Mouse (Mus musculus): Measurements from ENCODE around the gene Fanca. TPM values are rescaled to one million over a fixed set of nuclear protein-coding genes. Genes with fewer than 3 reads are reported as not detected.

Fanca gene
- polyA plus RNA-seq, 1 experiment from 2014 or later, result 18.7 TPM

DNA sequence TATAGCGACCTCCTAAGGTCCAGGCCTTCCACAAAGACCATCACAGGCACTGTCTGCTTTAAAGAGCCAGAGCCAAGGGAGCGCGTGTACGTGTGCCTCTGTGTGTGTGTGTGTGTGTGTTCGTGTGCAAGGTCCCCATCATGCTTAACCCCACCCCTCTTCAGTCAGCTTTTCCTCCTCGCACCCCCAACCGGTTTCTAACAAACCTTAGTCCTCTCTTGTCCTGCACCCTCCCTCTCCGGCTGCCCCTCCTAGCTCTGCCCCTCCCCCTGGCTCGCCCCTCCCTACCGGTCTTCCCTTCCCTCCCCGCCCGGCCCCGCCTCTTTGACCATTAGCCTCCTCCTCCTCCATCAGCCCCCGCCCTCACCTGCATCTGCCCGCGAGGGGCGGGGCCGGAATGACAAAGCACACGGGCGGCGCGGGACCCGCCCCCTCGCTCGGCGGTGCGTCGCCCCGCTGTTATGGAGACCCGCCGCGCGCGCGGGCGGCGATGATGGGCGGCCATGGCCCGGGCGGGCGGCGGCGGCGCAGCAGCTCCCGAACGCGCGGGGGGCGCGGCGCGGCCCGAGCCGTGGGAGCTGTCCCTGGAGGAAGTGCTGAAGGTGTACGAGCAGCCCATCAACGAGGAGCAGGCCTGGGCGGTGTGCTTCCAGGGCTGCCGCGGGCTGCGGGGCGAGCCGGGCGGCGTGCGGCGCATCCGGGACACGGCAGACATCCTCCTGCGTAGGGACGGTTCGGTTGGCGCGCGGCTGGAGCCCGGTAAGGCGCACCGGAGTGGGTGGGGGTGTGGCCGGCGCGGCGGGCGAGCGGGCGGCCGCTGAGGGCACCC is 14.1 kb upstream of the Fanca start, which contains the start of gene Spire2:
Spire2 (plus strand) TSS at position 452 of the 829 bp plus-strand sequence.
- ATAC-seq (replicated peaks; ENCODE audit: low FRiP score, low read depth), result peak; percentile 81
- Histone ChIP-seq H3K9ac (ENCODE audit: low read depth, low read length) (peak within 1 kb of the TSS; percentile 39; the same call in 1 of the 2 replicates), H3K9me3 (replicated peaks; ENCODE audit: low read length) (no peaks in the 10 kb centered on the region), H3K27ac (no peak within 1 kb of the TSS), H3K4me3 (replicated peaks; ENCODE audit: low read depth, low read length) (peak within 1 kb of the TSS; percentile 39), H3K36me3 (ENCODE audit: insufficient read depth, low read length) (no peaks in the 10 kb centered on the region), H3K4me1 (replicated peaks; ENCODE audit: insufficient read depth, low read length) (0 out of 2 replicates have a peak, but pooled peaks cover 2% of the 10 kb centered on the region), H3K4me2 (ENCODE audit: low read length) (peak within 1 kb of the TSS; percentile 62), H3K27me3 (ENCODE audit: insufficient read depth, low read length) (no peaks in the 10 kb centered on the region)
- DNase-seq (ENCODE audit: low spot score), result peak; percentile 86
- under 1% methylated on average over 76 of the region's 85 CpGs for WGBS
- no peak for TF ChIP-seq CTCF (IDR thresholded peaks at IDR 0.05; ENCODE audit: low read depth)

DNA sequence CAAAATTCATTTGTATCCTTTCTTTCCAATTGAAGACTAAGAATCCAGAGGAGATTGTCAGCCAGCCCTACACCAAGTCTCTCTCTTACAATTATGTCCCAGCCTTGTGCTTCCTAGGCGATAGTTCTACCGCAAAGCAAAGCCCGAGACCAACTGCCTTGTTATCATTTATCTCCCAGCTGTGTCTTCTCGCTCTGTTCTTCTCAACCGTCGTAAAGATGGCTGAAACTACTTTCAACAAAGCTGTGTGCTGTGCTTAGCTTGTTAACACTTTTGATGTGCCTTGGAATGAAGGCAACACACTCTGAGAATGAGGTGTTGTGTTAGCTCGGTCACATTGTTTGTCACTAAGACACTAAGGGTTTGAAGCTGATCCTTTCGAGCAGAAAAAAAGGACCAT is 13.4 kb upstream of the Fanca start:
- no peak overlapping the region for H3K27ac ChIP-seq
- WGBS, result 30% methylated on average over 8 of the region's 8 CpGs
- 0 out of 2 replicates have a peak, but pooled peaks cover 2% of the 10 kb centered on the region for H3K4me1 ChIP-seq (replicated peaks; ENCODE audit: insufficient read depth, low read length)
- peak overlapping the region; percentile 62 for H3K4me2 ChIP-seq (ENCODE audit: low read length)
- H3K4me3 ChIP-seq (replicated peaks; ENCODE audit: low read depth, low read length), result no peak overlapping the region
- H3K27me3 ChIP-seq (ENCODE audit: insufficient read depth, low read length), result no peaks in the 10 kb centered on the region
- DNase-seq (ENCODE audit: low spot score), result no peak
- H3K9me3 ChIP-seq (replicated peaks; ENCODE audit: low read length), result no peaks in the 10 kb centered on the region
- peak overlapping the region; percentile 39; the same call in 1 of the 2 replicates for H3K9ac ChIP-seq (ENCODE audit: low read depth, low read length)
- ATAC-seq (replicated peaks; ENCODE audit: low FRiP score, low read depth), result no peak
- TF ChIP-seq CTCF (IDR thresholded peaks at IDR 0.05; ENCODE audit: low read depth), result no peak
- H3K36me3 ChIP-seq (ENCODE audit: insufficient read depth, low read length), result no peaks in the 10 kb centered on the region

DNA sequence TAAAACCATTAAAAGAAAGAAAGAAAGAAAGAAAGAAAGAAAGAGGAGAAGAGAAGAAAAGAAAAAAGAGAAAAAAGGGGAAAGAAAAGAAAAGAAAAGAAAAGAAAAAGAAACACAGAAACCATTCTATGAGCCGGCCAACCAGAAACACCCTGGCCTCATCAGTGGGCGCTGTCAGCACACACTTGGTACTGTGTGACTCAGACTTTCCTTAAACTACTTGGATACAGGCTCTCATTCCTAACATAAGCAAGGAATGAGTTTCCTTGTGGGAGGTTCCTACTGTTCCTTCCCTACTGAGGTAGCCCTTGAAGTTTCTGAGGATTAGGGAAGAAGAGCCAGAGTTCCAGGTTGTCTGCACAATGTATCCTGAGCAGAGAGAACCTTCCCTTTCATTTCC is 12.9 kb upstream of the Fanca start:
- Histone ChIP-seq H3K4me3 (replicated peaks; ENCODE audit: low read depth, low read length) (no peak overlapping the region), H3K9me3 (replicated peaks; ENCODE audit: low read length) (no peaks in the 10 kb centered on the region), H3K4me1 (replicated peaks; ENCODE audit: insufficient read depth, low read length) (0 out of 2 replicates have a peak, but pooled peaks cover 2% of the 10 kb centered on the region), H3K36me3 (ENCODE audit: insufficient read depth, low read length) (no peaks in the 10 kb centered on the region), H3K9ac (ENCODE audit: low read depth, low read length) (no peak overlapping the region), H3K27me3 (ENCODE audit: insufficient read depth, low read length) (no peaks in the 10 kb centered on the region), H3K27ac (no peak overlapping the region), H3K4me2 (ENCODE audit: low read length) (no peak overlapping the region)
- ATAC-seq (replicated peaks; ENCODE audit: low FRiP score, low read depth), result no peak
- DNase-seq (ENCODE audit: low spot score), result no peak
- no peak for TF ChIP-seq CTCF (IDR thresholded peaks at IDR 0.05; ENCODE audit: low read depth)
- 78% methylated on average over 2 of the region's 2 CpGs for WGBS

DNA sequence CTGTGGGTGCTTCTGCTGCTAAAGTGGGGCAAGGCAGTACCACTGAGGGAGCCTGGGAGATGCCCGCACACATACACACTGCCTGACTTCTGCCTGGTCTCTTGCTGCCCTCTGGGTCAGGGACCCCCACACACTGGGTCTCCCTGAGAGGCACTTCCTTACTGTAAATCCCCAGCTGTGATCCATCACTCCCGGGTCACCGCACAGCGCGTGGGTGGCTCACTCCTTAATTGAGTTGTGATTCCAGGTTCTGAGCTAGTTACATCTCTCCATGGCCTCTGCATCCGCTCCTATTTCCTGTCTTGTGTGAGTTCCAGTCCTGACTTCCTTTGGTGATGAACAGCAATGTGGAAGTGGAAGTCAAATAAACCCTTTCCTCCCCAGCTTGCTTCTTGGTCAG is 12.3 kb upstream of the Fanca start:
- Histone ChIP-seq H3K9me3 (replicated peaks; ENCODE audit: low read length) (no peaks in the 10 kb centered on the region), H3K9ac (ENCODE audit: low read depth, low read length) (no peak overlapping the region), H3K4me3 (replicated peaks; ENCODE audit: low read depth, low read length) (no peak overlapping the region), H3K36me3 (ENCODE audit: insufficient read depth, low read length) (no peaks in the 10 kb centered on the region), H3K4me2 (ENCODE audit: low read length) (no peak overlapping the region), H3K27ac (no peak overlapping the region), H3K27me3 (ENCODE audit: insufficient read depth, low read length) (no peaks in the 10 kb centered on the region), H3K4me1 (replicated peaks; ENCODE audit: insufficient read depth, low read length) (0 out of 2 replicates have a peak, but pooled peaks cover 2% of the 10 kb centered on the region)
- 17% methylated on average over 6 of the region's 6 CpGs for WGBS
- DNase-seq (ENCODE audit: low spot score) (no peak), ATAC-seq (replicated peaks; ENCODE audit: low FRiP score, low read depth) (no peak)
- no peak for TF ChIP-seq CTCF (IDR thresholded peaks at IDR 0.05; ENCODE audit: low read depth)

DNA sequence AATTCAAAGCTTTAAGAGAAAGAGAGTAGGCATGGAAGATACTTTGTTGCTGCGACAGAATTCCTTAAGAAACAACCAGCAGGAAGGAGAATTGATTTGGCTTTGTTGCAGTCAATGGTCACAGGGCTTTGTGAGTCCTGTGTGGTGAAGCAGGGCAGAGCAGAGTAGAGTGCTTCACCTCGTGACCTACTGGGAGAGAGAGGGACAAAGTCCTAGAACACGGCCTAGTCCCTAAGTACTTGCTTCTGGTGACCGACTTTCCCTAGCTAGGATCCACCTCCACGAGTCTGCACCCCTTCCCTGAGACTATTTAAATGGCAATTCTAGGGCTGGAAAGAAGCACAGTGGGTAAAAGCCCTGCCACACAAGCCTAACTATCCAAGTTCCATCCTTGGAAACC is 11.6 kb upstream of the Fanca start:
- H3K27ac ChIP-seq, result no peak overlapping the region
- no peaks in the 10 kb centered on the region for H3K9me3 ChIP-seq (replicated peaks; ENCODE audit: low read length)
- 0 out of 2 replicates have a peak, but pooled peaks cover 2% of the 10 kb centered on the region for H3K4me1 ChIP-seq (replicated peaks; ENCODE audit: insufficient read depth, low read length)
- no peak overlapping the region for H3K4me2 ChIP-seq (ENCODE audit: low read length)
- 68% methylated on average over 5 of the region's 5 CpGs for WGBS
- H3K9ac ChIP-seq (ENCODE audit: low read depth, low read length), result no peak overlapping the region
- no peaks in the 10 kb centered on the region for H3K36me3 ChIP-seq (ENCODE audit: insufficient read depth, low read length)
- H3K27me3 ChIP-seq (ENCODE audit: insufficient read depth, low read length), result no peaks in the 10 kb centered on the region
- no peak for TF ChIP-seq CTCF (IDR thresholded peaks at IDR 0.05; ENCODE audit: low read depth)
- no peak for DNase-seq (ENCODE audit: low spot score)
- ATAC-seq (replicated peaks; ENCODE audit: low FRiP score, low read depth), result no peak
- no peak overlapping the region for H3K4me3 ChIP-seq (replicated peaks; ENCODE audit: low read depth, low read length)

DNA sequence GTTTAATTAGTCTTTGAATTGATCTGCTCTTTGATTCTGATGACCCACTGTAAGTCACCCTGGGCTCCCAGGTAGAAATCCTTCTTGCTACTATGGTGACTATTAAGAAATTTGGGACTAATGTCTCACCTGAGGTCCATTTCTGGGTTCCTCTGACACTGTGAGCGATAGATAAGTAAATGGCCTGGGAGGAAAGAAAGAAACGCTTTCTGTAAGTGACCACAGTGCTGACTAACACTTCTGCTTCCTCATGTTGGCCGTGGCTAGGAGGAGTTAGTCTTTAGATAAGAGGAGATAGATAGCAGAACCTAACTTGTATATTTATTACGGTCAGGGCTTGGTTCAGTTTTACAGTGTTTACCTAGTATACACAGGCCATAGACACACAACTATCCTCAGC is 11.0 kb upstream of the Fanca start:
- no peak for DNase-seq (ENCODE audit: low spot score)
- ATAC-seq (replicated peaks; ENCODE audit: low FRiP score, low read depth), result no peak
- Histone ChIP-seq H3K9ac (ENCODE audit: low read depth, low read length) (no peak overlapping the region), H3K27me3 (ENCODE audit: insufficient read depth, low read length) (no peaks in the 10 kb centered on the region), H3K27ac (no peak overlapping the region), H3K4me1 (replicated peaks; ENCODE audit: insufficient read depth, low read length) (0 out of 2 replicates have a peak, but pooled peaks cover 2% of the 10 kb centered on the region), H3K9me3 (replicated peaks; ENCODE audit: low read length) (no peaks in the 10 kb centered on the region), H3K4me3 (replicated peaks; ENCODE audit: low read depth, low read length) (no peak overlapping the region), H3K4me2 (ENCODE audit: low read length) (no peak overlapping the region), H3K36me3 (ENCODE audit: insufficient read depth, low read length) (no peaks in the 10 kb centered on the region)
- 81% methylated on average over 4 of the region's 4 CpGs for WGBS
- no peak for TF ChIP-seq CTCF (IDR thresholded peaks at IDR 0.05; ENCODE audit: low read depth)
